Mouse (Mus musculus) ES-E14 (cell line): ENCODE data around the gene Naa15. TPM values are rescaled to one million over a fixed set of nuclear protein-coding genes. Genes with fewer than 3 reads are reported as not detected.

ENCODE experiments used
- DNase-seq: peaks from one replicate; pipeline ENCODE4 v3.0.0-alpha.2; 2013; ENCODE audit warnings: low read depth, low spot score
- H3K27ac ChIP-seq: 2 replicates; pipeline ENCODE4 v1.5.1; 2012; ENCODE audit warnings: low read depth, mild to moderate bottlenecking, low read length, moderate library complexity, mixed read lengths; ENCODE audit not compliant: poor library complexity, insufficient read depth, severe bottlenecking
- H3K36me3 ChIP-seq: 2 replicates; pipeline ENCODE4 v1.6.1; 2012; ENCODE audit warnings: mild to moderate bottlenecking, low read length, moderate library complexity, mixed read lengths; ENCODE audit not compliant: control insufficient read depth, poor library complexity, insufficient read depth, severe bottlenecking
- H3K4me1 ChIP-seq, 2 experiments: fragments of 150-350 bp in 1 of 2; sonication (generic) in 1 of 2; 2 replicates each; pipeline ENCODE4 v1.6.1; 2012; ENCODE audit warnings: low read length in 2 of 2, mild to moderate bottlenecking in 1 of 2, mixed read lengths in 1 of 2; ENCODE audit not compliant: control insufficient read depth in 2 of 2, insufficient read depth in 2 of 2, poor library complexity in 1 of 2
- H3K4me3 ChIP-seq, 2 experiments: fragments of 150-350 bp in 1 of 2; sonication (generic) in 1 of 2; 2 replicates each; pipeline ENCODE4 v1.5.1; 2012; ENCODE audit warnings: low read length in 2 of 2, low read depth in 1 of 2, mild to moderate bottlenecking in 1 of 2, mixed read lengths in 1 of 2; ENCODE audit not compliant: insufficient read depth in 1 of 2, poor library complexity in 1 of 2, severe bottlenecking in 1 of 2
- H3K9ac ChIP-seq: 2 replicates; pipeline ENCODE4 v1.6.1; 2012; ENCODE audit warnings: low read depth, mild to moderate bottlenecking, low read length, mixed read lengths; ENCODE audit not compliant: poor library complexity, insufficient read depth, severe bottlenecking
- H3K9me3 ChIP-seq: fragments of 150-350 bp; sonication (generic); 2 replicates; pipeline ENCODE4 v1.6.1; 2012; ENCODE audit warnings: low read depth, mild to moderate bottlenecking, low read length; ENCODE audit not compliant: control insufficient read depth, insufficient read depth
- CHD2 ChIP-seq: IDR thresholded peaks from 2 replicates; pipeline ENCODE4 v1.6.1; 2014; ENCODE audit warnings: mild to moderate bottlenecking, low read depth, low read length, inconsistent platforms
- HCFC1 ChIP-seq: IDR thresholded peaks from 2 replicates; pipeline ENCODE4 v1.6.1; 2012; ENCODE audit warnings: low read length, inconsistent platforms, borderline replicate concordance; ENCODE audit not compliant: insufficient read depth
- MAFK ChIP-seq: IDR thresholded peaks from 2 replicates; pipeline ENCODE4 v1.6.1; 2014; ENCODE audit warnings: mild to moderate bottlenecking, low read depth, low read length, inconsistent platforms; ENCODE audit not compliant: insufficient read depth
- ZC3H11A ChIP-seq: IDR thresholded peaks from 2 replicates; pipeline ENCODE4 v1.6.1; 2012; ENCODE audit warnings: low read depth, mild to moderate bottlenecking, inconsistent platforms, low read length, borderline replicate concordance
- ZNF384 ChIP-seq: IDR thresholded peaks from 2 replicates; pipeline ENCODE4 v1.6.1; 2012; ENCODE audit warnings: low read depth, low read length, inconsistent platforms
- in situ Hi-C, 2 experiments: fragments of 600-800 bp; cut with MboI; formaldehyde crosslinking; loops; one replicate each; pipeline ENCODE4 v1.15.1; 2025; ENCODE audit warnings: low sequenced_read_pairs in 2 of 2, inconsistent platforms in 1 of 2; ENCODE audit not compliant: unreplicated experiment in 2 of 2
- total RNA-seq: library from RNA; depleted of rRNA; stranded (reverse); fragments of 300-350 nt; gene quantifications from 2 replicates; pipeline ENCODE4 v1.2.3, GENCODE M21; 2012

Naa15 gene
- total RNA-seq, 1 experiment = 53.4 TPM

- no peaks in the 10 kb centered on the region for H3K9me3 ChIP-seq
- H3K9ac ChIP-seq = no peak overlapping the region
- H3K36me3 ChIP-seq = no peaks in the 10 kb centered on the region
- no peak overlapping the region for H3K27ac ChIP-seq
- peaks cover 0 to 3% of the 10 kb centered on the region in 2 experiments; a peak in 1 of 4 replicates for H3K4me1 ChIP-seq
- H3K4me3 ChIP-seq = peak overlapping the region in 1 of 2 experiments; percentile 12; a peak in 3 of 4 replicates
- in situ Hi-C loops = no loop called here
- TF ChIP-seq MAFK (no peak), CHD2 (no peak), ZNF384 (no peak), ZC3H11A (no peak)
- DNase-seq = no peak
Measured at GRCm38 (mm10) chr3:51377878-51378664, 36.9 kb upstream of the Naa15 start.

GRCm38 (mm10) chr3:51378665-51378946 is 36.3 kb upstream of the Naa15 start:
- H3K36me3 ChIP-seq = no peaks in the 10 kb centered on the region
- peaks cover 0 to 3% of the 10 kb centered on the region in 2 experiments; a peak in 1 of 4 replicates for H3K4me1 ChIP-seq
- no peak overlapping the region; a peak in 1 of 4 replicates for H3K4me3 ChIP-seq
- no peaks in the 10 kb centered on the region for H3K9me3 ChIP-seq
- DNase-seq = no peak
- H3K9ac ChIP-seq = no peak overlapping the region
- no peak overlapping the region for H3K27ac ChIP-seq
- TF ChIP-seq ZC3H11A (no peak), HCFC1 (no peak), MAFK (no peak), ZNF384 (no peak), CHD2 (no peak)
- in situ Hi-C loops = no loop called here

- no peaks in the 10 kb centered on the region for H3K9me3 ChIP-seq
- no peaks in the 10 kb centered on the region for H3K36me3 ChIP-seq
- no peak overlapping the region for H3K27ac ChIP-seq
- H3K9ac ChIP-seq = no peak overlapping the region
- DNase-seq = no peak
- peaks cover 0 to 3% of the 10 kb centered on the region in 2 experiments; a peak in 1 of 4 replicates for H3K4me1 ChIP-seq
- in situ Hi-C loops = no loop called here
- no peak overlapping the region for H3K4me3 ChIP-seq
- no peak for TF ChIP-seq ZC3H11A
- TF ChIP-seq ZNF384 = no peak
- TF ChIP-seq CHD2 = no peak
- TF ChIP-seq HCFC1 = no peak
- no peak for TF ChIP-seq MAFK
Measured at GRCm38 (mm10) chr3:51379786-51380659, 34.9 kb upstream of the Naa15 start.

- Histone ChIP-seq H3K4me3 (no peak overlapping the region), H3K36me3 (no peaks in the 10 kb centered on the region), H3K9ac (no peak overlapping the region), H3K9me3 (no peaks in the 10 kb centered on the region), H3K27ac (no peak overlapping the region), H3K4me1 (peaks cover 0 to 3% of the 10 kb centered on the region in 2 experiments; a peak in 1 of 4 replicates)
- in situ Hi-C loops = no loop called here
- no peak for DNase-seq
- TF ChIP-seq ZNF384 = no peak
- TF ChIP-seq CHD2 = no peak
- TF ChIP-seq HCFC1 = no peak
- no peak for TF ChIP-seq MAFK
- no peak for TF ChIP-seq ZC3H11A
Measured at GRCm38 (mm10) chr3:51380660-51381014, 34.3 kb upstream of the Naa15 start.
